Mouse (Mus musculus) embryonic facial prominence, embryonic 10.5 days (tissue): ENCODE results near the gene Mrvi1. TPM values are rescaled to one million over a fixed set of nuclear protein-coding genes. Genes with fewer than 3 reads are reported as not detected.

Source experiments
- DNase-seq: peaks from one replicate; pipeline ENCODE4 v3.0.0-alpha.2; 2017; ENCODE audit warnings: low spot score
- H3K27ac ChIP-seq: fragments of 300-500 bp; sonication (generic); replicated peaks from 2 replicates; pipeline ENCODE4 v1.5.1; 2016; ENCODE audit warnings: mild to moderate bottlenecking
- H3K27me3 ChIP-seq: fragments of 300-500 bp; sonication (generic); replicated peaks from 2 replicates; pipeline ENCODE4 v1.6.1; 2016; ENCODE audit warnings: low read depth, mild to moderate bottlenecking; ENCODE audit not compliant: poor library complexity, severe bottlenecking
- H3K36me3 ChIP-seq: fragments of 300-500 bp; sonication (generic); replicated peaks from 2 replicates; pipeline ENCODE4 v1.6.1; 2016; ENCODE audit warnings: mild to moderate bottlenecking, moderate library complexity
- H3K4me1 ChIP-seq: fragments of 300-500 bp; sonication (generic); 2 replicates; pipeline ENCODE4 v1.6.1; 2016
- H3K4me3 ChIP-seq: fragments of 300-500 bp; sonication (generic); 2 replicates; pipeline ENCODE4 v1.5.1; 2016; ENCODE audit warnings: mild to moderate bottlenecking, moderate library complexity
- H3K9me3 ChIP-seq: fragments of 300-500 bp; sonication (generic); 2 replicates; pipeline ENCODE4 v1.6.1; 2016; ENCODE audit warnings: mild to moderate bottlenecking
- WGBS: fragments of 180-500 bp; shearing (Covaris S2); methylation state at CpG from one replicate; pipeline ENCODE4 v1.1.7; 2016; 5-methylcytosine and 5-hydroxymethylcytosine counted together
- polyA plus RNA-seq: library from polyadenylated mRNA; unstranded; fragments of >200 nt; fragmentation: Nextera tagmentation; extraction: Ambion mirVana; gene quantifications from 2 replicates; pipeline ENCODE4 v1.2.1, GENCODE M21; 2016

Mrvi1 gene
- polyA plus RNA-seq, 1 experiment from 2014 or later = 1.5 TPM

DNA sequence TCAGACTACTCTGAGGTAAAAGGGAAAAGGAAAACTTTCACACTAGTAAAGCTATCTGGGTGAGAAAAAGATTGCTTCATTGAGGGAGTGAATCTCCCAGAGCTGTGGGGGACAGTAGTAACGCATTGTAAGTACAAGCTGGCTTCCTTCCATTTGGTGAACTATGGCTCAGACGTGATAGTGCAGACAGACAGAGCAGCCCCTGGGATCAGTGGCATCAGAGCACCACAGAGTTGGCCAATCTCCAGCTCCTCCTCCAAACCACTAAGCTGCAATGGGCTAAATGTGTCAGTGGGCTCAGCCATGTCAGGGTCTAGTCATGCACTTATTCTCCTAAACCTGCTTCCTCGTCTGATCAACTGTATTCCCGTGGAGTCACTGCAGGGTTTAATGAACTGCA, 158.7 kb downstream of the Mrvi1 start:
- Histone ChIP-seq H3K27ac (no peak overlapping the region), H3K9me3 (no peaks in the 10 kb centered on the region), H3K36me3 (peaks cover 47% of the 10 kb centered on the region), H3K4me3 (no peak overlapping the region), H3K4me1 (no peaks in the 10 kb centered on the region), H3K27me3 (no peaks in the 10 kb centered on the region)
- DNase-seq = no peak
- 86% methylated on average over 4 of the region's 4 CpGs for WGBS

GRCm38 (mm10) chr7:110823076-110823475, 159.2 kb downstream of the Mrvi1 start:
- no peak overlapping the region for H3K27ac ChIP-seq
- no peaks in the 10 kb centered on the region for H3K27me3 ChIP-seq
- WGBS = 80% methylated on average over 8 of the region's 8 CpGs
- H3K4me3 ChIP-seq = no peak overlapping the region
- DNase-seq = no peak
- H3K4me1 ChIP-seq = no peaks in the 10 kb centered on the region
- H3K9me3 ChIP-seq = no peaks in the 10 kb centered on the region
- H3K36me3 ChIP-seq = peaks cover 46% of the 10 kb centered on the region

DNA sequence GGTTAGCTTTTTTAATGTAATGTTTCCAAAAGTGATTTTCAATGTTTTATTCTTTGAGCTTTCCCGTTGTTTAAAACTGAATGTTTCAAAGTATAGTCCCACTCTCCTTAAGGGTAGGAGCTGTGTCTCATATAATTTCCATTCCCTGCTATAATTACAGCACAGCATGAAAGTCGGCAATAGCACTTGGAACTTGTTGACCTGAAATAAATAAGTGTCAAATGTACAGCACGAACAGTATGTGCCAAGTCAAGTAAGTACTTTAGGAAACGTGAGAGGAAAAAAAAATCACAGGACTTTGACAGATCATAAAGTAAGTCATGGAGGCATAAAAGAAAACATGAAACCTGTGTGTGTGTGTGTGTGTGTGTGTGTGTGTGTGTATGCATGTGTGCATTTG, 160.2 kb downstream of the Mrvi1 start:
- DNase-seq = no peak
- H3K9me3 ChIP-seq = no peaks in the 10 kb centered on the region
- no peaks in the 10 kb centered on the region for H3K4me1 ChIP-seq
- WGBS = 85% methylated on average over 4 of the region's 4 CpGs
- H3K36me3 ChIP-seq = peaks cover 42% of the 10 kb centered on the region
- no peaks in the 10 kb centered on the region for H3K27me3 ChIP-seq
- no peak overlapping the region for H3K27ac ChIP-seq
- H3K4me3 ChIP-seq = no peak overlapping the region

- H3K27me3 ChIP-seq = no peaks in the 10 kb centered on the region
- peaks cover 38% of the 10 kb centered on the region for H3K36me3 ChIP-seq
- H3K27ac ChIP-seq = no peak overlapping the region
- no peaks in the 10 kb centered on the region for H3K4me1 ChIP-seq
- no peak for DNase-seq
- no peaks in the 10 kb centered on the region for H3K9me3 ChIP-seq
- 83% methylated on average over 3 of the region's 3 CpGs for WGBS
- no peak overlapping the region for H3K4me3 ChIP-seq
Observed at GRCm38 (mm10) chr7:110821653-110822052, 160.6 kb downstream of the Mrvi1 start.

GRCm38 (mm10) chr7:110821068-110821467, 161.2 kb downstream of the Mrvi1 start:
- Histone ChIP-seq H3K9me3 (no peaks in the 10 kb centered on the region), H3K4me3 (no peak overlapping the region), H3K4me1 (no peaks in the 10 kb centered on the region), H3K27ac (no peak overlapping the region), H3K27me3 (no peaks in the 10 kb centered on the region), H3K36me3 (peaks cover 36% of the 10 kb centered on the region)
- no peak for DNase-seq
- 41% methylated on average over 5 of the region's 5 CpGs for whole genome bisulfite sequencing

DNA sequence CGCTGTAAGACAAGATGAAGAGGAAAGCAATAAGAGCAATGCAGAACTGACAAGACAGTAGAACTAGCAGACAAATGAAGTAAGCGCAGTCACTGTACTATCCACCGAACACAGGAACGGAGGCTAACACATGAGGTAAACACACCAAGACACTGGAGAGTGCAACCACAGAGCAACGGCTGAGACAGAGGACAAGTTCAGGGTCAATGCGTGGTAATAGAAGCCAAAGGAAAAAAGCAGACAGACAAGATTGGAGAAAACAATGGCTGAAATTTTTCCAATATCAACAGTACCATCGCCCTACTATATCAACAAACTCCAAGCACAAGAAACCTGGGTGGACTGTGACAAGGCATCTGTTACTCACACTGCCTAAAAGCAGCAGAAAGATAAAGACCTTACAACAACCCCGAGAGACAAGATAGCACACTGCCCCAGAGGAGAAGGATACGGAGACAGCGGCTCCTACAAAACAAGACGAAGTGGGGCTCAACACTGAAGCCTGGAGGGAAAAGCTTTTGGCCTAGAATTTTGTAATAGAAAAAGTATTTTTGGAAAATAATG, 163.4 kb downstream of the Mrvi1 start:
- no peaks in the 10 kb centered on the region for H3K4me1 ChIP-seq
- H3K36me3 ChIP-seq = peaks cover 23% of the 10 kb centered on the region
- DNase-seq = no peak
- no peak overlapping the region for H3K27ac ChIP-seq
- H3K4me3 ChIP-seq = no peak overlapping the region
- 92% methylated on average over 11 of the region's 11 CpGs for WGBS
- no peaks in the 10 kb centered on the region for H3K9me3 ChIP-seq
- H3K27me3 ChIP-seq = no peaks in the 10 kb centered on the region

Other genes starting within 250 kb of the Mrvi1 start
- gene Ampd3, start 214.3 kb downstream of the Mrvi1 start, polyA plus RNA-seq = 1.0 and 1.5 TPM in 2 replicates
- gene Rnf141, start 138.0 kb downstream of the Mrvi1 start, polyA plus RNA-seq = 21.5 and 22.3 TPM in 2 replicates
- 0.36 and 0.41 TPM in 2 replicates for gene Lyve1, start 119.2 kb downstream of the Mrvi1 start, polyA plus RNA-seq
- gene Ctr9, start 46.5 kb upstream of the Mrvi1 start, polyA plus RNA-seq = 86.4 and 87.5 TPM in 2 replicates
- gene Eif4g2, start 100.6 kb upstream of the Mrvi1 start, polyA plus RNA-seq = 1,371 TPM in 2 replicates